Mouse (Mus musculus): ENCODE results near the gene Slc4a7. TPM values are rescaled to one million over a fixed set of nuclear protein-coding genes. Genes with fewer than 3 reads are reported as not detected.
"Not testable (repeated sequence)": the region's sequence is repeated elsewhere in the genome, so short reads cannot be mapped to it uniquely, and the experiment has no call there.

The Slc4a7 gene
- polyA plus RNA-seq, 1 experiment from 2014 or later, result 4.2 TPM

- H3K27ac ChIP-seq, result no peak overlapping the region
- no peak overlapping the region for H3K9ac ChIP-seq
- no peak overlapping the region for H3K4me2 ChIP-seq
- WGBS (ENCODE audit: insufficient replicate concordance), result 52% methylated on average over 4 of the region's 4 CpGs
- H3K27me3 ChIP-seq, result no peaks in the 10 kb centered on the region
- no peak overlapping the region for H3K4me3 ChIP-seq (replicated peaks)
- no peaks in the 10 kb centered on the region for H3K9me3 ChIP-seq (replicated peaks)
- H3K4me1 ChIP-seq (replicated peaks), result no peaks in the 10 kb centered on the region
- ATAC-seq (ENCODE audit: low read depth) (no peak), DNase-seq (no peak)
- no peaks in the 10 kb centered on the region for H3K36me3 ChIP-seq
These were observed 98.3 kb downstream of the Slc4a7 start for GRCm38 (mm10) chr14:14800332-14800731.

GRCm38 (mm10) chr14:14800810-14801209 lies 98.7 kb downstream of the Slc4a7 start:
- H3K4me2 ChIP-seq, result no peak overlapping the region
- WGBS (ENCODE audit: insufficient replicate concordance), result 69% methylated on average over 3 of the region's 3 CpGs
- DNase-seq, result no peak
- no peak overlapping the region for H3K9ac ChIP-seq
- no peak overlapping the region for H3K27ac ChIP-seq
- H3K4me1 ChIP-seq (replicated peaks), result no peaks in the 10 kb centered on the region
- H3K36me3 ChIP-seq, result no peaks in the 10 kb centered on the region
- no peaks in the 10 kb centered on the region for H3K9me3 ChIP-seq (replicated peaks)
- H3K4me3 ChIP-seq (replicated peaks), result no peak overlapping the region
- H3K27me3 ChIP-seq, result no peaks in the 10 kb centered on the region
- no peak for ATAC-seq (ENCODE audit: low read depth)

- H3K9ac ChIP-seq; H3K27ac ChIP-seq; H3K4me2 ChIP-seq; H3K27me3 ChIP-seq; H3K9me3 ChIP-seq (replicated peaks); H3K36me3 ChIP-seq; H3K4me3 ChIP-seq (replicated peaks); DNase-seq; ATAC-seq (ENCODE audit: low read depth); H3K4me1 ChIP-seq (replicated peaks): not testable (repeated sequence)
- 45% methylated on average over 1 of the region's 2 CpGs for WGBS (ENCODE audit: insufficient replicate concordance)
These were observed 101.0 kb downstream of the Slc4a7 start, which contains the start of gene Nek10 for GRCm38 (mm10) chr14:14803115-14803514. Gene Nek10 (plus strand): TSS chr14:14803415.

GRCm38 (mm10) chr14:14803921-14804517 lies 101.9 kb downstream of the Slc4a7 start:
- Histone ChIP-seq H3K9ac (no peak overlapping the region), H3K4me3 (replicated peaks) (no peak overlapping the region), H3K4me1 (replicated peaks) (no peaks in the 10 kb centered on the region), H3K36me3 (no peaks in the 10 kb centered on the region), H3K27me3 (no peaks in the 10 kb centered on the region), H3K27ac (no peak overlapping the region), H3K9me3 (replicated peaks) (no peaks in the 10 kb centered on the region), H3K4me2 (no peak overlapping the region)
- ATAC-seq (ENCODE audit: low read depth), result no peak
- WGBS (ENCODE audit: insufficient replicate concordance), result 22% methylated on average over 10 of the region's 10 CpGs
- DNase-seq, result no peak

GRCm38 (mm10) chr14:14804518-14805212 lies 102.6 kb downstream of the Slc4a7 start:
- no peak for ATAC-seq (ENCODE audit: low read depth)
- Histone ChIP-seq H3K4me2 (no peak overlapping the region), H3K27me3 (no peaks in the 10 kb centered on the region), H3K9me3 (replicated peaks) (no peaks in the 10 kb centered on the region), H3K4me1 (replicated peaks) (no peaks in the 10 kb centered on the region), H3K9ac (no peak overlapping the region), H3K4me3 (replicated peaks) (no peak overlapping the region), H3K27ac (no peak overlapping the region), H3K36me3 (no peaks in the 10 kb centered on the region)
- DNase-seq, result no peak
- WGBS (ENCODE audit: insufficient replicate concordance), result 47% methylated on average over 5 of the region's 5 CpGs

GRCm38 (mm10) chr14:14832520-14833240 lies 130.6 kb downstream of the Slc4a7 start:
- no peaks in the 10 kb centered on the region for H3K36me3 ChIP-seq
- H3K9me3 ChIP-seq (replicated peaks), result no peaks in the 10 kb centered on the region
- H3K9ac ChIP-seq, result no peak overlapping the region
- no peak overlapping the region for H3K27ac ChIP-seq
- H3K27me3 ChIP-seq, result no peaks in the 10 kb centered on the region
- DNase-seq (no peak), ATAC-seq (ENCODE audit: low read depth) (no peak)
- no peaks in the 10 kb centered on the region for H3K4me1 ChIP-seq (replicated peaks)
- H3K4me2 ChIP-seq, result no peak overlapping the region
- no peak overlapping the region for H3K4me3 ChIP-seq (replicated peaks)
- 61% methylated on average over 12 of the region's 12 CpGs for WGBS (ENCODE audit: insufficient replicate concordance)

- DNase-seq (no peak), ATAC-seq (ENCODE audit: low read depth) (no peak)
- WGBS (ENCODE audit: insufficient replicate concordance), result 35% methylated on average over 1 of the region's 1 CpGs
- H3K27me3 ChIP-seq, result no peaks in the 10 kb centered on the region
- H3K9me3 ChIP-seq (replicated peaks), result no peaks in the 10 kb centered on the region
- H3K4me3 ChIP-seq (replicated peaks), result no peak overlapping the region
- H3K4me2 ChIP-seq, result no peak overlapping the region
- H3K36me3 ChIP-seq, result no peaks in the 10 kb centered on the region
- no peaks in the 10 kb centered on the region for H3K4me1 ChIP-seq (replicated peaks)
- no peak overlapping the region for H3K27ac ChIP-seq
- H3K9ac ChIP-seq, result no peak overlapping the region
These were observed 131.4 kb downstream of the Slc4a7 start for GRCm38 (mm10) chr14:14833498-14833897.

GRCm38 (mm10) chr14:14834266-14834665 lies 132.2 kb downstream of the Slc4a7 start:
- ATAC-seq (ENCODE audit: low read depth) (no peak), DNase-seq (no peak)
- no peaks in the 10 kb centered on the region for H3K9me3 ChIP-seq (replicated peaks)
- no peak overlapping the region for H3K27ac ChIP-seq
- H3K27me3 ChIP-seq, result no peaks in the 10 kb centered on the region
- H3K9ac ChIP-seq, result no peak overlapping the region
- H3K36me3 ChIP-seq, result no peaks in the 10 kb centered on the region
- no peak overlapping the region for H3K4me3 ChIP-seq (replicated peaks)
- no peaks in the 10 kb centered on the region for H3K4me1 ChIP-seq (replicated peaks)
- 38% methylated on average over 2 of the region's 2 CpGs for WGBS (ENCODE audit: insufficient replicate concordance)
- H3K4me2 ChIP-seq, result no peak overlapping the region

- DNase-seq, result no peak
These were observed 135.5 kb downstream of the Slc4a7 start for GRCm38 (mm10) chr14:14837627-14838026.

GRCm38 (mm10) chr14:14838109-14838508 lies 136.0 kb downstream of the Slc4a7 start:
- ATAC-seq (ENCODE audit: low read depth) (no peak), DNase-seq (no peak)
- Histone ChIP-seq H3K27me3 (no peaks in the 10 kb centered on the region), H3K4me3 (replicated peaks) (no peak overlapping the region), H3K9me3 (replicated peaks) (no peaks in the 10 kb centered on the region), H3K9ac (no peak overlapping the region), H3K4me2 (no peak overlapping the region), H3K27ac (no peak overlapping the region), H3K36me3 (no peaks in the 10 kb centered on the region), H3K4me1 (replicated peaks) (no peaks in the 10 kb centered on the region)
- WGBS (ENCODE audit: insufficient replicate concordance), result 38% methylated on average over 1 of the region's 1 CpGs

More at GRCm38 (mm10) chr14:14837627-14838026, 135.5 kb downstream of the Slc4a7 start:
- 70% methylated on average over 4 of the region's 4 CpGs for WGBS (ENCODE audit: insufficient replicate concordance)
- H3K36me3 ChIP-seq, result no peaks in the 10 kb centered on the region
- no peak for ATAC-seq (ENCODE audit: low read depth)
- H3K27ac ChIP-seq, result no peak overlapping the region
- H3K4me1 ChIP-seq (replicated peaks), result no peaks in the 10 kb centered on the region
- H3K4me2 ChIP-seq, result no peak overlapping the region
- no peak overlapping the region for H3K4me3 ChIP-seq (replicated peaks)
- H3K27me3 ChIP-seq, result no peaks in the 10 kb centered on the region
- H3K9ac ChIP-seq, result no peak overlapping the region
- H3K9me3 ChIP-seq (replicated peaks), result no peaks in the 10 kb centered on the region

- Histone ChIP-seq H3K27ac (no peak overlapping the region), H3K36me3 (no peaks in the 10 kb centered on the region), H3K4me3 (replicated peaks) (no peak overlapping the region), H3K4me1 (replicated peaks) (no peaks in the 10 kb centered on the region), H3K27me3 (no peaks in the 10 kb centered on the region), H3K9me3 (replicated peaks) (no peaks in the 10 kb centered on the region), H3K9ac (no peak overlapping the region), H3K4me2 (no peak overlapping the region)
- ATAC-seq (ENCODE audit: low read depth) (no peak), DNase-seq (no peak)
- 63% methylated on average over 8 of the region's 8 CpGs for WGBS (ENCODE audit: insufficient replicate concordance)
These were observed 140.9 kb downstream of the Slc4a7 start for GRCm38 (mm10) chr14:14842734-14843530.

All from liver, embryonic 13.5 days (tissue).